ENCODE assay signal across 28 mouse cellular contexts in the genomic region with DNA sequence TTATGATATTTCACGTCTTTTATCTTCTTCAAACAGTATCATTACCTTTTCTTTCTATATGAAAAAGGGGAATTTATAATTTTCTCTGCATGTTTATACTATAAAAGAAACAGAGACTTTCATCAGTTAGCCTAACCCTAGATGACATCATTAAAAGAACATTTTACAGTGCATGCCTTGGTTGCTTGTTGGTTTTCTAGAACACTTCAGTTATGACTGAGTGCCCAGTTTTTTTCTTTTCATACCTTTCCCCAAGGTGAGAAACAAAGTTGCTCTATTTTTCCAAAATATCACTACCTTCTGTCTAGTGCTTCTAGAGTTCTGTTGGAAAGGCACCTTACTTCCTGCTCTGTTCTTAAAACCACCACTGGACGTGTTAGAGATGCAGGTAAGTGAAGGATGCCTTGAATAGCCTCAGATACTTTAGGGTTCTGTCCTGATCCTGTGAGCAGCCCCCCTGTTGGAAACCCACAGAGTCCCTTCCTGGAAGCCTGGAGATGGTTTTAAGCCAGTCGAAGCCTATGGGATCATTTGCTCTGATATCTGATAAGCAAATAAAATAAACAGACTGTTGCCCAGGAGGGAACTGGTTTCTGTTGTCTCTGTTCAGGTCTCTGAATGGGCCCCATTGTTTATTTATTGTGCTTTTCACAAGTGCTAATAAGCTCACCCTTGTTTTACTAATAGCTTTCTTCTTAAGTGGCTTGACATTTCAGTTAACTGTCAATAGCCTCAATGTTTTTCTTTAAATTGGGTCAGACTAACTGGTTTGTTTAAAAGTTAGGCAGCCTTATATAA. TPM values are rescaled to one million over a fixed set of nuclear protein-coding genes. Genes with fewer than 3 reads are reported as not detected.
DNase-seq lines count a peak whose midpoint lies in the region.
"Had no signal": no experiment of that assay in that cellular context is flagged by ENCODE, and none has a peak within 500 bp of the region (broad histone marks: within the 10 kb centered on the region; RNA-seq: fewer than 3 reads in every experiment).

No protein-coding gene starts in this region.

- no peak overlapping the region for H3K4me3 ChIP-seq in limb, embryonic 10.5 days
- H3K4me3 ChIP-seq: embryonic facial prominence, embryonic 15.5 days; forebrain, embryonic 13.5 days; hindbrain, embryonic 12.5 days; intestine, embryonic 15.5 days; liver, embryonic 13.5 days; myocyte; neural tube, embryonic 12.5 days; stomach, embryonic 15.5 days had no signal

- H3K9me3 ChIP-seq in limb, embryonic 10.5 days (replicated peaks): no peaks in the 10 kb centered on the region
- H3K9me3 ChIP-seq: embryonic facial prominence, embryonic 15.5 days; forebrain, embryonic 13.5 days; G1E; hindbrain, embryonic 12.5 days; intestine, embryonic 15.5 days; liver, embryonic 13.5 days; neural tube, embryonic 12.5 days; stomach, embryonic 15.5 days had no signal

- H3K4me1 ChIP-seq in limb, embryonic 10.5 days: peaks cover 61% of the 10 kb centered on the region

- H3K27ac ChIP-seq in limb, embryonic 10.5 days: 0 out of 2 replicates have a peak overlapping the region, but pooled peaks have one; percentile 50
- H3K27ac ChIP-seq: embryonic facial prominence, embryonic 15.5 days; forebrain, embryonic 13.5 days; hindbrain, embryonic 12.5 days; hindbrain, postnatal 0 days; intestine, embryonic 15.5 days; liver, embryonic 13.5 days; neural tube, embryonic 12.5 days; stomach, embryonic 15.5 days had no signal

- 43% methylated on average over 3 of the region's 3 CpGs for WGBS in limb, embryonic 10.5 days

- peaks cover 3% of the 10 kb centered on the region; the same call in 1 of the 2 replicates for H3K36me3 ChIP-seq in limb, embryonic 10.5 days
- H3K36me3 ChIP-seq: embryonic facial prominence, embryonic 15.5 days; intestine, embryonic 15.5 days; liver, embryonic 13.5 days; stomach, embryonic 15.5 days had no signal

- peak; percentile 56 for DNase-seq in heart, adult 11 months
- DNase-seq in heart, postnatal 25 days (ENCODE audit: low spot score): no peak
- peak; percentile 69 for DNase-seq in retina, postnatal 1 day
- no peak for DNase-seq in retina, embryonic 14.5 days (ENCODE audit: low spot score)
- no peak for DNase-seq in limb, embryonic 10.5 days (ENCODE audit: low spot score)
- DNase-seq in urinary bladder, postnatal 14 days (ENCODE audit: low spot score): no peak
- DNase-seq in ovary, postnatal 36 days (ENCODE audit: low spot score): no peak
- DNase-seq: adrenal gland, postnatal 10 days; cerebellum, adult 11-12 months; cerebellum, postnatal 10 days; gastrocnemius, postnatal 14 days; heart, postnatal 14 days; kidney, adult 2 months; kidney, postnatal 36 days; layer of hippocampus, adult 9-11 months; liver, embryonic 13.5 days; lung, adult 2 months; right cerebral cortex, postnatal 25 days had no signal

- intact Hi-C loops in heart, postnatal 25 days (cut with DNase I): loop anchor here (2.0 kb wide), 1 partner anchor 17 kb away; no protein-coding TSS in a partner anchor

- H3K27me3 ChIP-seq in limb, embryonic 10.5 days (ENCODE audit: low read depth, poor library complexity, severe bottlenecking): no peaks in the 10 kb centered on the region
- H3K27me3 ChIP-seq: embryonic facial prominence, embryonic 15.5 days; forebrain, embryonic 13.5 days; hindbrain, embryonic 12.5 days; intestine, embryonic 15.5 days; liver, embryonic 13.5 days; neural tube, embryonic 12.5 days; Patski; stomach, embryonic 15.5 days had no signal

RNA-seq across cellular contexts. Expression of a gene that starts 37.5 kb away (rescaled TPM):
- 10 to 100 TPM; 40.3 to 43.2 TPM for total RNA-seq in heart, postnatal 25 days (2021)
- polyA plus RNA-seq in limb, embryonic 10.5 days (2016; fragmentation: Nextera tagmentation; extraction: Ambion mirVana): 34.3 and 47.4 TPM in 2 replicates

Comparison
In these comparisons a context has a peak if more than half of its experiments do, and no peak if none do; other contexts are left out.
1. DNase-seq: peak in heart, adult 11 months (single experiment) and retina, postnatal 1 day (single experiment); none in heart, postnatal 25 days (single experiment), retina, embryonic 14.5 days (single experiment), limb, embryonic 10.5 days (single experiment), urinary bladder, postnatal 14 days (single experiment) and ovary, postnatal 36 days (single experiment).